Mouse (Mus musculus) left cerebral cortex, postnatal 36 days (tissue): ENCODE data around the gene Terb1. TPM values are rescaled to one million over a fixed set of nuclear protein-coding genes. Genes with fewer than 3 reads are reported as not detected.

ENCODE experiments used
- DNase-seq, 2 experiments: peaks; one replicate each; pipeline ENCODE4 v3.0.0; 2021 to 2022; ENCODE audit warnings: low spot score in 2 of 2, mixed read lengths in 1 of 2
- intact Hi-C: fragments of 180-260 bp; cut with DNase I; formaldehyde crosslinking; loops from one replicate; pipeline ENCODE4 v1.15.1; 2025
- total RNA-seq, 2 experiments: library from RNA; stranded (reverse); gene quantifications; 2 replicates each; pipeline ENCODE4 v1.2.3; 2021

The Terb1 gene
- 1 to 10 TPM; 1.8 to 2.9 TPM for total RNA-seq

- intact Hi-C loops: loop anchor here (10.0 kb wide), 1 partner anchor 165 kb away; no protein-coding TSS in a partner anchor
- DNase-seq: peak; percentile 43 to 57
Measured at GRCm38 (mm10) chr8:104509061-104510006, at the start of gene Terb1. Terb1 (minus strand) TSS chr8:104509910.

- intact Hi-C loops: no loop called here
Measured at GRCm38 (mm10) chr8:104557226-104557625, 47.5 kb upstream of the Terb1 start.

GRCm38 (mm10) chr8:104555191-104555590 is 45.5 kb upstream of the Terb1 start:
- intact Hi-C loops: no loop called here
- no peak for DNase-seq

More at GRCm38 (mm10) chr8:104557226-104557625, 47.5 kb upstream of the Terb1 start:
- DNase-seq: no peak

GRCm38 (mm10) chr8:104543440-104544045 is 33.8 kb upstream of the Terb1 start:
- intact Hi-C loops: no loop called here
- DNase-seq: no peak

GRCm38 (mm10) chr8:104542160-104542559 is 32.5 kb upstream of the Terb1 start:
- DNase-seq: peak; percentile 84 to 87
- intact Hi-C loops: no loop called here

GRCm38 (mm10) chr8:104541515-104541880 is 31.8 kb upstream of the Terb1 start:
- DNase-seq: no peak
- intact Hi-C loops: no loop called here

GRCm38 (mm10) chr8:104540710-104541514 is 31.2 kb upstream of the Terb1 start:
- intact Hi-C loops: no loop called here
- peak; percentile 69 to 78 for DNase-seq

GRCm38 (mm10) chr8:104540238-104540637 is 30.5 kb upstream of the Terb1 start:
- intact Hi-C loops: no loop called here
- DNase-seq: no peak

GRCm38 (mm10) chr8:104539566-104539965 is 29.9 kb upstream of the Terb1 start:
- intact Hi-C loops: loop anchor here (10.0 kb wide), 1 partner anchor 95 kb away; the partner anchor contains the start of gene Dync1li2
- DNase-seq: peak; percentile 52 to 59

- no peak for DNase-seq
- intact Hi-C loops: loop anchor here (10.0 kb wide), 1 partner anchor 94 kb away; the partner anchor contains the start of gene Dync1li2
Measured at GRCm38 (mm10) chr8:104538896-104539295, 29.2 kb upstream of the Terb1 start.

GRCm38 (mm10) chr8:104536028-104536427 is 26.3 kb upstream of the Terb1 start:
- no peak for DNase-seq
- intact Hi-C loops: loop anchor here (10.0 kb wide), 1 partner anchor 91 kb away; the partner anchor contains the start of gene Dync1li2

- no peak for DNase-seq
- intact Hi-C loops: loop anchor here (10.0 kb wide), 1 partner anchor 91 kb away; the partner anchor contains the start of gene Dync1li2
Measured at GRCm38 (mm10) chr8:104535378-104535777, 25.7 kb upstream of the Terb1 start.

GRCm38 (mm10) chr8:104534779-104535141 is 25.1 kb upstream of the Terb1 start:
- DNase-seq: no peak
- intact Hi-C loops: loop anchor here (5.0 to 10.0 kb wide), 2 partner anchors 33 to 90 kb away; partner anchors contain the start of gene Dync1li2

- DNase-seq: peak; percentile 93 to 94
- intact Hi-C loops: loop anchor here (5.0 to 10.0 kb wide), 2 partner anchors 33 to 89 kb away; partner anchors contain the start of gene Dync1li2
Measured at GRCm38 (mm10) chr8:104533971-104534778, 24.5 kb upstream of the Terb1 start, which contains the start of the genes Nae1 and Car7. Nae1 (minus strand) TSS chr8:104534637. Car7 (plus strand) TSS chr8:104534689.

GRCm38 (mm10) chr8:104533551-104533950 is 23.8 kb upstream of the Terb1 start:
- intact Hi-C loops: loop anchor here (5.0 to 10.0 kb wide), 2 partner anchors 34 to 89 kb away; partner anchors contain the start of gene Dync1li2

GRCm38 (mm10) chr8:104529671-104530070 is 20.0 kb upstream of the Terb1 start:
- no peak for DNase-seq
- intact Hi-C loops: loop anchor here (5.0 to 10.0 kb wide), 2 partner anchors 38 to 85 kb away; partner anchors contain the start of gene Dync1li2

More at GRCm38 (mm10) chr8:104533551-104533950, 23.8 kb upstream of the Terb1 start:
- DNase-seq: no peak

GRCm38 (mm10) chr8:104517872-104518271 is 8.2 kb upstream of the Terb1 start:
- intact Hi-C loops: loop anchor here (10.0 kb wide), 1 partner anchor 173 kb away; no protein-coding TSS in a partner anchor
- DNase-seq: no peak

GRCm38 (mm10) chr8:104510134-104510533 is 424 bp upstream of the Terb1 start:
- intact Hi-C loops: loop anchor here (10.0 kb wide), 1 partner anchor 165 kb away; no protein-coding TSS in a partner anchor

More at GRCm38 (mm10) chr8:104510134-104510533, 424 bp upstream of the Terb1 start:
- no peak for DNase-seq
